Mouse (Mus musculus) G1E (cell line): ENCODE measurements at regions not wholly inside any gene's neighbourhood (a gene's known extent, or its start where the extent isn't known, plus 50 kb on each side); places are given as distances from the start of the nearest gene placed in this dataset.

ENCODE experiments used
- CTCF ChIP-seq: IDR thresholded peaks from 2 replicates; pipeline ENCODE4 v1.5.1; 2012; ENCODE audit warnings: low read depth, low read length, inconsistent platforms, mixed read lengths
- GATA2 ChIP-seq: IDR thresholded peaks from 2 replicates; pipeline ENCODE4 v1.6.1; 2012; ENCODE audit warnings: low read depth, low read length, inconsistent platforms, borderline replicate concordance

GRCm38 (mm10) chr3:144079960-144080359 lies 125.1 kb downstream of the Lmo4 start:
- TF ChIP-seq CTCF (no peak), GATA2 (no peak)
